Mouse (Mus musculus) intestine, embryonic 14.5 days (tissue): ENCODE measurements around the gene Ppp2r5a. TPM values are rescaled to one million over a fixed set of nuclear protein-coding genes. Genes with fewer than 3 reads are reported as not detected.

ENCODE experiments used
- ATAC-seq: fragments of 200-750 bp; cut with Nextera tagmentation; replicated peaks from 2 replicates; pipeline ENCODE4 v1.8.0; 2017; ENCODE audit warnings: low read depth, moderate number of reproducible peaks, moderate TSS enrichment, moderate library complexity; ENCODE audit not compliant: low FRiP score, low TSS enrichment
- DNase-seq: peaks from one replicate; pipeline ENCODE4 v3.0.0-alpha.2; 2018; ENCODE audit warnings: low spot score
- H3K27ac ChIP-seq: fragments of 300-500 bp; sonication (generic); 2 replicates; pipeline ENCODE4 v1.5.1; 2014; ENCODE audit warnings: low read depth, mild to moderate bottlenecking, control low read depth
- H3K27me3 ChIP-seq: fragments of 300-500 bp; sonication (generic); replicated peaks from 2 replicates; pipeline ENCODE4 v1.6.1; 2014; ENCODE audit warnings: low read length, control low read depth; ENCODE audit not compliant: control insufficient read depth, insufficient read depth
- H3K36me3 ChIP-seq: fragments of 300-500 bp; sonication (generic); 2 replicates; pipeline ENCODE4 v1.6.1; 2014; ENCODE audit warnings: low read length, control low read depth; ENCODE audit not compliant: control insufficient read depth, insufficient read depth
- H3K4me1 ChIP-seq: fragments of 300-500 bp; sonication (generic); replicated peaks from 2 replicates; pipeline ENCODE4 v1.6.1; 2014; ENCODE audit warnings: low read length, control low read depth, mixed read lengths; ENCODE audit not compliant: control insufficient read depth, insufficient read depth
- H3K4me2 ChIP-seq: fragments of 300-500 bp; sonication (generic); 2 replicates; pipeline ENCODE4 v1.6.1; 2014; ENCODE audit warnings: low read length
- H3K4me3 ChIP-seq: fragments of 300-500 bp; sonication (generic); 2 replicates; pipeline ENCODE4 v1.5.1; 2014; ENCODE audit warnings: low read depth, low read length, control low read depth, mixed read lengths
- H3K9ac ChIP-seq: fragments of 300-500 bp; sonication (generic); 2 replicates; pipeline ENCODE4 v1.6.1; 2014; ENCODE audit warnings: mild to moderate bottlenecking, low read length
- H3K9me3 ChIP-seq: fragments of 300-500 bp; sonication (generic); 2 replicates; pipeline ENCODE4 v1.6.1; 2016; ENCODE audit warnings: low read length, control low read depth; ENCODE audit not compliant: control insufficient read depth
- WGBS: fragments of 180-500 bp; shearing (Covaris S2); extraction: QIAGEN DNeasy Blood & Tissue Kit; methylation state at CpG from one replicate; pipeline ENCODE4 v1.1.7; 2014; 5-methylcytosine and 5-hydroxymethylcytosine counted together
- polyA plus RNA-seq: library from polyadenylated mRNA; unstranded; fragments of >200 nt; fragmentation: Nextera tagmentation; extraction: Ambion mirVana; gene quantifications from 2 replicates; pipeline ENCODE4 v1.2.1, GENCODE M21; 2014

Gene Ppp2r5a
- polyA plus RNA-seq, 1 experiment from 2014 or later = 27.1 TPM

DNA sequence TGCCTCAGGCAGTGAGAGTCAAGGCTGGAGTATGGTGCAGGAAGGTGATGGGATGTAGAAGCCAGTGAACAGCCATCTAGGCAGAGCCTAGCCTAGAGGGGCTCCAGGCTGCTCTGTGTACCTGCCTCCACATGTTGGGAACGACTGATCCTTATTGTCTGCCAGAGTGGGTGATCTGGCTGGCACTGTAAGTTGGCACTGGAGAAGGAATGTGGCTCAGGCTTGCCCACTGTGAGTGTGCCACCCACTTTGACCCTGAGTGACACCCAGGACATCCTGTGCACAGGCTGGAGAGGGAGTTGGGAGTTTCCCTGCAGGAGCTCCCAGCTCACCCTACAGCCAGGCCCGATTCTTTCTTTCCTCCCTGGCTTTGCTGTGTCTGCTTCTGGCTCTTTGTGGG is 63.2 kb downstream of the Ppp2r5a start:
- Histone ChIP-seq H3K4me2 (no peak overlapping the region), H3K27ac (no peak overlapping the region), H3K9me3 (no peaks in the 10 kb centered on the region), H3K9ac (no peak overlapping the region), H3K27me3 (no peaks in the 10 kb centered on the region), H3K4me3 (no peak overlapping the region), H3K36me3 (peaks cover 48% of the 10 kb centered on the region), H3K4me1 (no peaks in the 10 kb centered on the region)
- DNase-seq (no peak), ATAC-seq (no peak)
- WGBS = 91% methylated on average over 2 of the region's 2 CpGs

DNA sequence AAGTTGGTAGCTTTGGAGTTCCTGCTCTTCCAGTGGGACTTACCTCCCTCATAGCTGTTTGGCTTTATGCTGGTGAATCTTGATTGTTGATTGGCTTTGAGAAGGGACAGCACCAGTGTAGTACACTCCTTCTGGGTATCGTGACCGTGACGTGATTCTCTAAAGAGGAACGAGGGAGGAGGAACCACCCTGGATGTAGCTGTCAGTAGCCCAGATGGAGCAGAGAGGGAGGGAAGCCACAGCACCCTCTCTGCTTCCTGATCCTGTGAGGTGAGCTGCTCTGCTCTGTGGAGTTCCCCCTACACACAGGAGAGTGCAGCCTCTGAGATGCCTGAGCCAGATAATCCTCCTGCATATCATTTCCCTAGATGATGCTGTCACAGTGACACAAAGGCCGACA is 68.6 kb downstream of the Ppp2r5a start:
- 75% methylated on average over 5 of the region's 5 CpGs for WGBS
- Histone ChIP-seq H3K27me3 (no peaks in the 10 kb centered on the region), H3K9me3 (no peaks in the 10 kb centered on the region), H3K27ac (no peak overlapping the region), H3K9ac (no peak overlapping the region), H3K4me1 (no peaks in the 10 kb centered on the region), H3K36me3 (peaks cover 34% of the 10 kb centered on the region), H3K4me2 (no peak overlapping the region), H3K4me3 (no peak overlapping the region)
- DNase-seq = no peak
- ATAC-seq = no peak

DNA sequence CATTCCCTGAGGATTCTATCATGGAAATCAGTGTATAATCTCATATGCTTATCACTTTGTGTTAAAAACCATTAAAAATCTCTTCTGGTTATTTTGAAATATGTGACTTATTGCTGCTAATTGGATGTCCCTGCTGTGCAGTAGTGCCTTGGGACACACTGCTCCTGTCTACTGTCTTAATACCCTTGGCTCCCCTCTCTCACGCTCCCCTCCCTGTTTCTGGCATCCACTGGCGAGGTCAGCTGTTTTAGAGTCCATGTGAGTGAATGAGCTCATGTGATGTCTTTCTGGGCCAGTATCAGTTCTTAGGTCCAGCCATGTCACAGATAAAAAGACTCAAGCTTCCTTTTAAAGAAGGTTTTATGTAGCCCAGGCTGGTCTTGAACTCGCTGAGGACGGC is 72.7 kb downstream of the Ppp2r5a start:
- Histone ChIP-seq H3K4me2 (no peak overlapping the region), H3K4me1 (peaks cover 8% of the 10 kb centered on the region), H3K4me3 (no peak overlapping the region), H3K9ac (no peak overlapping the region), H3K36me3 (peaks cover 28% of the 10 kb centered on the region; the same call in 1 of the 2 replicates), H3K9me3 (no peaks in the 10 kb centered on the region), H3K27me3 (no peaks in the 10 kb centered on the region), H3K27ac (no peak overlapping the region)
- WGBS = 91% methylated on average over 4 of the region's 4 CpGs
- ATAC-seq (no peak), DNase-seq (no peak)

DNA sequence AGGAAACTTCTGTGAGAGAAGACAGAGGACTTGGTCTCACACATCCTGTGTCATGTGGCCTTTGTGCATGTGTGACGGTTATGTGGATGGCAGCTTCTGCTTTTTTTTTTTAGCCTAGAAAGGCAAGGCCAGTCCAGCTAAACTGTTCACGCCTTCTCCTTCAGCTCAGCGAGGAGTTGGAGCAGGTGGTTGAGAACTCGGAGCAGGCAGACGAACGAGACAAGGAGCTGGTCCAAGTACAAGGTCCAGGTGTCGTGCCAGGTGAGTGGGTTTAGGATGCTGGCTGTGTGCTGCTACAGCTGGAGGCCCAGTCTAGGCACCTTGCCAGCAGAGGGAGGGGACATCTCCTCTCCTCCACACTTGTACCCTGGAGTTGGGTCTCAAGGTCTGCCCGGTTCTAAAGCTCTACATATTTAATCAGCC is 75.0 kb downstream of the Ppp2r5a start:
- ATAC-seq (no peak), DNase-seq (no peak)
- Histone ChIP-seq H3K27me3 (no peaks in the 10 kb centered on the region), H3K9me3 (no peaks in the 10 kb centered on the region), H3K4me3 (no peak overlapping the region), H3K36me3 (0 out of 2 replicates have a peak, but pooled peaks cover 21% of the 10 kb centered on the region), H3K27ac (no peak overlapping the region), H3K4me2 (no peak overlapping the region), H3K4me1 (peaks cover 8% of the 10 kb centered on the region), H3K9ac (no peak overlapping the region)
- WGBS = 78% methylated on average over 8 of the region's 8 CpGs

DNA sequence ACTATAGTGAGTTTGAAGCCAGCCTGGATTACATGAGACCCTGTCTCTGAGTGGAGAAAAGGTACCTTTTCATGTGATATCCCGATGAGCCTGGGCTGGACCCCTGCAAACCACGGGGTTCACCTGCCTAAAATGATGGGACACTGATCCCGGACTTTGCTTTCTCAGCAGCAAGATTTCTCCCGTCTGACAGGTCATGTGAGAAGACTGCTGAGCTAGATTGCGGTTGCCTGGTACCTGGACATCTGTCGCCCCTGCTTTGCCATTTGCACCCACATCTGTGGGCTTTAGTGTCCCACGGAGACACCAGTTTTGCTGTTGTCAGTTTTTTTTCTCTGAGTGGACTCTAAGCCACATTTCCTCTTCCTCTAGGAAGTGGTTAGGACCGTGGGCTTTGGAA is 75.8 kb downstream of the Ppp2r5a start:
- no peak for ATAC-seq
- H3K4me2 ChIP-seq = peak overlapping the region; percentile 90
- H3K9ac ChIP-seq = no peak overlapping the region
- no peaks in the 10 kb centered on the region for H3K9me3 ChIP-seq
- H3K4me1 ChIP-seq = peaks cover 8% of the 10 kb centered on the region
- no peak overlapping the region for H3K27ac ChIP-seq
- H3K27me3 ChIP-seq = no peaks in the 10 kb centered on the region
- 81% methylated on average over 8 of the region's 8 CpGs for WGBS
- no peak for DNase-seq
- 0 out of 2 replicates have a peak, but pooled peaks cover 19% of the 10 kb centered on the region for H3K36me3 ChIP-seq
- 0 out of 2 replicates have a peak overlapping the region, but pooled peaks have one; percentile 87 for H3K4me3 ChIP-seq

DNA sequence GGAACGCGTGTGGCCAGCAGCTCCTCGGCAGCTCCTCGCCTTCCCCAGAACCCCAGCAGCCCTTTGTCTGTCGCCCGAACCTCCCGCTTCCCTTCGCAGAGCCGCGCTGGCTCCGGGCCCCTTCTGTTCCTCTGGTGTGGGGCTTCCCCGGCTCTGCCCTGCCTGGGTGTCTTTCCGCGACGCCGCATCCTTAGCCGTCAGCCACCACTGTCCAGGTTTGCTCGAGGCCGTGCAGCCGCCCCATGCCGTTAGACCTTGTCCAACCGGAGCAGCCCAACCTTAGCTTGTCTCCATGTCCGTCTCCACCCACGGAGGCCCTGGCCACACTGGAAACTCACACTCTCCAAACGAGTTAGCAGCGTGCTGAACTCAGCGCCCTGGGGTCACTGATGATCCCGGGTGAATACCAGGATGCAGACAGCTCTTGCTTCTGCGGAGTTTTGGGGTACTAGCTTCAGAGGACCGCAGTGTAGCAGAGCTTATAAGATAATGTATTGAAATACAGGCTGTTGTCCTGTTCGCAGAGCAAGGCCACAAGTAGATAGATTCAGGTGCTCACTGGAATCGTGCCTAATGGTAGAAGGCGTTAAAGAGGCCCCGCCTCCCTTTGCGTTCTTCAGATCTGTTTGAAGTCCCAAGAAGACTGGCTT is 76.7 kb downstream of the Ppp2r5a start:
- no peaks in the 10 kb centered on the region for H3K27me3 ChIP-seq
- DNase-seq = peak; percentile 84
- WGBS = 2% methylated on average over 34 of the region's 35 CpGs
- H3K4me1 ChIP-seq = peaks cover 8% of the 10 kb centered on the region
- H3K4me2 ChIP-seq = peak overlapping the region; percentile 90
- H3K9ac ChIP-seq = peak overlapping the region; percentile 86
- H3K36me3 ChIP-seq = 0 out of 2 replicates have a peak, but pooled peaks cover 12% of the 10 kb centered on the region
- ATAC-seq = peak; percentile 67
- H3K9me3 ChIP-seq = no peaks in the 10 kb centered on the region
- peak overlapping the region; percentile 47; the same call in 1 of the 2 replicates for H3K27ac ChIP-seq
- peak overlapping the region; percentile 87 for H3K4me3 ChIP-seq

DNA sequence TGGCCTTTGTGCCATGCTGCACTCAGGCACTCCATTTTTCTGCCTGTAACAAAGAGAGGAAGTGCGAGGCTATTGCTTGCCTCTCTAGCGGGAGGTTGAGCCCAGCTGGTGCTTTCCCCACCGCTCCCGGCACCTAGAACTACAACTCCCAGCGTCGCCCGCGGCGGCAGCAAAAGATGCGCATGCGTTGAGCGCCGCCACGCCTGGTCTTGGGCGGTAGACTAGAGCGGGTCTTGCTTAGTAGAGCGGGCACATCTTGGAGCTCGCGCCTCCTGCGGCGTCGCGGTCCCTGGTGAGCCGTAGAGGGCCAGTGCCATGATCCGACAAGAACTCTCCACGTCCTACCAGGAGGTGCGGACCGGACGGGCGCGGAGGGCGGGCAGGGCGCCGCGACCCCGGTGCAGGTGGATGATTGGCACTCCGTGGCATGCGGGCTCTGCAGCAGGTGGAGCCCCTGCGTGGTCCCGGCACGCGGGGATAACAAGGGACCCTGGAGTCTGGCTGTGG is 77.3 kb downstream of the Ppp2r5a start, which contains the start of gene Tmem206:
Tmem206 (plus strand) TSS at position 187 of the 507 bp plus-strand sequence.
- ATAC-seq (peak; percentile 94), DNase-seq (peak; percentile 96)
- Histone ChIP-seq H3K4me1 (peaks cover 8% of the 10 kb centered on the region), H3K4me2 (peak within 1 kb of the TSS; percentile 90), H3K9me3 (no peaks in the 10 kb centered on the region), H3K36me3 (0 out of 2 replicates have a peak, but pooled peaks cover 7% of the 10 kb centered on the region), H3K27me3 (no peaks in the 10 kb centered on the region), H3K9ac (peak within 1 kb of the TSS; percentile 86), H3K27ac (peak within 1 kb of the TSS; percentile 47; the same call in 1 of the 2 replicates), H3K4me3 (peak within 1 kb of the TSS; percentile 87)
- under 1% methylated on average over 42 of the region's 42 CpGs for WGBS

DNA sequence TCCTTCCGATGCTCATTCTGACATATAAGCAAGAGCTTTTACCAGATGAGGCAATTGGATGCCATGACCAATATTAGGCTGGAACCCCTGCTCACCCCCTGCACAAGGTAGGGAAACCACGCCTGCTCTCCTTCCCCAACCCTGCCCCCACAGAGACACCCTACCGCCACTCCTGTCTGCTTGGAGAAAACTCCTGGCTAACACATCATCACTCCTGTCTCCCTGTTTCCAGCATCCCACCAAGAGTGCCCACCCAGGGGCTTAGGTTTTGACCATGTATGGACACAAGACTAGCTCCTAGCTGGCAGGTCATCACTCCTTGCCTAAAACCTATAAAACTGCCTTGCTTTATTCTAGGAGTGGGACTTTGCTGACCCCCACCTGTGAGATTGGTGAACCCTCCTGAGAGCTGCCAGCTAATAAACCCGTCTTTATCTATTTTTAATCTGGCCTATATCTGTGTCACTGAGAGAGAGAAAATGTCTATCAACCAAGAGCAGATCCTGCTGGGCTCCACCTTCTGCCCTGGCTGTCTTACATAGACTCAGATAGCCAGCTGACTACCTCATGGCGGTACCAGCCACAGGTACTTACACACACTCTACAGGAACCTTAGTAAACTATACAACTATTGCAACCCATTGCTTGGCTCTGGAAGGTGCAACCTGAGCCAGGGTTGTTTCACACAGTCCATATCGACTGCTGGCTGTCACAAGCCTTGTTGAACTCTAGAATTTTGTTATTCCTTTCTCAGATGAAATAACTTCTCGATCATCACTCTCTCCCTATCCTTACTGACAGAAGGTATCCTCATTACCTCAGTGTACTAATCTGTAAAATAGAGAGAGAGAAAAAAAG is 78.1 kb downstream of the Ppp2r5a start:
- ATAC-seq (0 out of 2 replicates have a peak, but pooled peaks have one; percentile 22), DNase-seq (no peak)
- 0 out of 2 replicates have a peak, but pooled peaks cover 4% of the 10 kb centered on the region for H3K36me3 ChIP-seq
- no peak overlapping the region for H3K27ac ChIP-seq
- no peaks in the 10 kb centered on the region for H3K9me3 ChIP-seq
- H3K27me3 ChIP-seq = no peaks in the 10 kb centered on the region
- H3K4me2 ChIP-seq = peak overlapping the region; percentile 90
- peaks cover 8% of the 10 kb centered on the region for H3K4me1 ChIP-seq
- 79% methylated on average over 7 of the region's 7 CpGs for WGBS
- no peak overlapping the region for H3K4me3 ChIP-seq
- H3K9ac ChIP-seq = no peak overlapping the region
